Mouse (Mus musculus) neural tube, embryonic 15.5 days (tissue): Measurements from ENCODE around the gene Mrpl45. TPM values are rescaled to one million over a fixed set of nuclear protein-coding genes. Genes with fewer than 3 reads are reported as not detected.
"Not testable (repeated sequence)": the region's sequence is repeated elsewhere in the genome, so short reads cannot be mapped to it uniquely, and the experiment has no call there.

Source experiments
- ATAC-seq: fragments of 200-750 bp; cut with Nextera tagmentation; 2 replicates; pipeline ENCODE4 v1.8.0; 2017; ENCODE audit warnings: mild to moderate bottlenecking, moderate TSS enrichment, moderate library complexity; ENCODE audit not compliant: low FRiP score
- H3K27ac ChIP-seq: fragments of 300-500 bp; sonication (generic); replicated peaks from 2 replicates; pipeline ENCODE4 v1.5.1; 2015; ENCODE audit warnings: mild to moderate bottlenecking, inconsistent platforms
- H3K27me3 ChIP-seq: fragments of 300-500 bp; sonication (generic); replicated peaks from 2 replicates; pipeline ENCODE4 v1.6.1; 2015; ENCODE audit warnings: inconsistent platforms
- H3K36me3 ChIP-seq: fragments of 300-500 bp; sonication (generic); 2 replicates; pipeline ENCODE4 v1.6.1; 2015; ENCODE audit warnings: inconsistent platforms
- H3K4me1 ChIP-seq: fragments of 300-500 bp; sonication (generic); 2 replicates; pipeline ENCODE4 v1.6.1; 2015; ENCODE audit warnings: inconsistent platforms
- H3K4me2 ChIP-seq: fragments of 300-500 bp; sonication (generic); 2 replicates; pipeline ENCODE4 v1.6.1; 2015; ENCODE audit warnings: inconsistent platforms, mild to moderate bottlenecking, moderate library complexity
- H3K4me3 ChIP-seq: fragments of 300-500 bp; sonication (generic); replicated peaks from 2 replicates; pipeline ENCODE4 v1.5.1; 2015; ENCODE audit warnings: mild to moderate bottlenecking, inconsistent platforms
- H3K9ac ChIP-seq: fragments of 300-500 bp; sonication (generic); replicated peaks from 2 replicates; pipeline ENCODE4 v1.6.1; 2015; ENCODE audit warnings: mild to moderate bottlenecking, inconsistent platforms
- H3K9me3 ChIP-seq: fragments of 300-500 bp; sonication (generic); replicated peaks from 2 replicates; pipeline ENCODE4 v1.6.1; 2016; ENCODE audit warnings: inconsistent platforms
- WGBS: fragments of 180-500 bp; shearing (Covaris S2); methylation state at CpG from one replicate; pipeline ENCODE4 v1.1.7; 2015; ENCODE audit warnings: mixed read lengths; 5-methylcytosine and 5-hydroxymethylcytosine counted together
- polyA plus RNA-seq: library from polyadenylated mRNA; unstranded; fragments of >200 nt; fragmentation: Nextera tagmentation; extraction: Ambion mirVana; gene quantifications from 2 replicates; pipeline ENCODE4 v1.2.1, GENCODE M21; 2015

The Mrpl45 gene
- polyA plus RNA-seq, 1 experiment from 2014 or later = 38.6 TPM

- Histone ChIP-seq H3K4me1 (peaks cover 31% of the 10 kb centered on the region), H3K36me3 (no peaks in the 10 kb centered on the region), H3K9ac (no peak overlapping the region), H3K27ac (no peak overlapping the region), H3K9me3 (no peaks in the 10 kb centered on the region), H3K4me3 (no peak overlapping the region), H3K4me2 (no peak overlapping the region), H3K27me3 (no peaks in the 10 kb centered on the region)
- WGBS = 81% methylated on average over 4 of the region's 4 CpGs
- no peak for ATAC-seq
These were observed 37.5 kb downstream of the Mrpl45 start for GRCm38 (mm10) chr11:97352935-97353597.

GRCm38 (mm10) chr11:97354646-97355045, 39.1 kb downstream of the Mrpl45 start:
- Histone ChIP-seq H3K9ac (no peak overlapping the region), H3K36me3 (no peaks in the 10 kb centered on the region), H3K27me3 (no peaks in the 10 kb centered on the region), H3K4me3 (no peak overlapping the region), H3K4me1 (peaks cover 28% of the 10 kb centered on the region), H3K27ac (no peak overlapping the region), H3K4me2 (no peak overlapping the region), H3K9me3 (no peaks in the 10 kb centered on the region)
- 85% methylated on average over 2 of the region's 2 CpGs for WGBS
- ATAC-seq = no peak

- no peaks in the 10 kb centered on the region for H3K27me3 ChIP-seq
- ATAC-seq = no peak
- no peak overlapping the region for H3K4me3 ChIP-seq
- no peak overlapping the region for H3K27ac ChIP-seq
- 88% methylated on average over 7 of the region's 7 CpGs for WGBS
- H3K9ac ChIP-seq = no peak overlapping the region
- no peak overlapping the region for H3K4me2 ChIP-seq
- no peaks in the 10 kb centered on the region for H3K9me3 ChIP-seq
- peaks cover 22% of the 10 kb centered on the region for H3K4me1 ChIP-seq
- no peaks in the 10 kb centered on the region for H3K36me3 ChIP-seq
These were observed 39.7 kb downstream of the Mrpl45 start for GRCm38 (mm10) chr11:97355247-97355646.

GRCm38 (mm10) chr11:97357663-97358062, 42.1 kb downstream of the Mrpl45 start:
- not testable (repeated sequence) for H3K36me3 ChIP-seq, H3K27ac ChIP-seq, H3K9me3 ChIP-seq, H3K27me3 ChIP-seq, H3K4me1 ChIP-seq, H3K4me2 ChIP-seq, ATAC-seq, H3K9ac ChIP-seq, H3K4me3 ChIP-seq
- WGBS = 7% methylated on average over 4 of the region's 6 CpGs

GRCm38 (mm10) chr11:97361948-97362648, 46.6 kb downstream of the Mrpl45 start, which contains the start of gene Socs7:
Gene Socs7, plus strand, starts transcription at chr11:97362551.
- ATAC-seq = peak; percentile 97
- H3K9me3 ChIP-seq = no peaks in the 10 kb centered on the region
- peaks cover 36% of the 10 kb centered on the region for H3K4me1 ChIP-seq
- H3K4me3 ChIP-seq = peak within 1 kb of the TSS; percentile 95
- no peaks in the 10 kb centered on the region for H3K27me3 ChIP-seq
- peak within 1 kb of the TSS; percentile 74 for H3K4me2 ChIP-seq
- H3K27ac ChIP-seq = peak within 1 kb of the TSS; percentile 90
- peak within 1 kb of the TSS; percentile 98 for H3K9ac ChIP-seq
- 1% methylated on average over 36 of the region's 81 CpGs for WGBS
- H3K36me3 ChIP-seq = no peaks in the 10 kb centered on the region

- H3K9me3 ChIP-seq = no peaks in the 10 kb centered on the region
- H3K27ac ChIP-seq = peak overlapping the region; percentile 90
- peak overlapping the region; percentile 95 for H3K4me3 ChIP-seq
- peak; percentile 23 for ATAC-seq
- under 1% methylated on average over 29 of the region's 39 CpGs for WGBS
- no peaks in the 10 kb centered on the region for H3K27me3 ChIP-seq
- peak overlapping the region; percentile 98 for H3K9ac ChIP-seq
- H3K4me1 ChIP-seq = peaks cover 39% of the 10 kb centered on the region
- H3K36me3 ChIP-seq = no peaks in the 10 kb centered on the region
- peak overlapping the region; percentile 74 for H3K4me2 ChIP-seq
These were observed 47.1 kb downstream of the Mrpl45 start for GRCm38 (mm10) chr11:97362649-97362942.

- Histone ChIP-seq H3K27ac (peak overlapping the region; percentile 90), H3K27me3 (no peaks in the 10 kb centered on the region), H3K4me1 (peaks cover 41% of the 10 kb centered on the region), H3K36me3 (peaks cover under 1% of the 10 kb centered on the region; the same call in 1 of the 2 replicates), H3K9me3 (no peaks in the 10 kb centered on the region), H3K9ac (peak overlapping the region; percentile 98), H3K4me2 (peak overlapping the region; percentile 74), H3K4me3 (peak overlapping the region; percentile 95)
- WGBS = 0% methylated on average over 40 of the region's 49 CpGs
- peak; percentile 6 for ATAC-seq
These were observed 47.6 kb downstream of the Mrpl45 start for GRCm38 (mm10) chr11:97362943-97363643.

GRCm38 (mm10) chr11:97363644-97363995, 48.1 kb downstream of the Mrpl45 start:
- H3K9ac ChIP-seq = peak overlapping the region; percentile 98
- H3K27ac ChIP-seq = peak overlapping the region; percentile 90
- peaks cover 3% of the 10 kb centered on the region; the same call in 1 of the 2 replicates for H3K36me3 ChIP-seq
- peak overlapping the region; percentile 74 for H3K4me2 ChIP-seq
- under 1% methylated on average over 7 of the region's 7 CpGs for WGBS
- no peaks in the 10 kb centered on the region for H3K9me3 ChIP-seq
- H3K4me1 ChIP-seq = peaks cover 44% of the 10 kb centered on the region
- ATAC-seq = no peak
- no peaks in the 10 kb centered on the region for H3K27me3 ChIP-seq
- peak overlapping the region; percentile 95 for H3K4me3 ChIP-seq

GRCm38 (mm10) chr11:97365556-97365955, 50.0 kb downstream of the Mrpl45 start:
- no peak for ATAC-seq
- Histone ChIP-seq H3K4me1 (peaks cover 55% of the 10 kb centered on the region), H3K9ac (peak overlapping the region; percentile 42)

GRCm38 (mm10) chr11:97368501-97368900, 53.0 kb downstream of the Mrpl45 start:
- ATAC-seq = no peak
- no peaks in the 10 kb centered on the region for H3K9me3 ChIP-seq
- no peak overlapping the region for H3K27ac ChIP-seq
- H3K36me3 ChIP-seq = peaks cover 5% of the 10 kb centered on the region; the same call in 1 of the 2 replicates
- H3K4me2 ChIP-seq = no peak overlapping the region
- H3K4me3 ChIP-seq = no peak overlapping the region
- peaks cover 53% of the 10 kb centered on the region for H3K4me1 ChIP-seq
- H3K9ac ChIP-seq = no peak overlapping the region
- H3K27me3 ChIP-seq = no peaks in the 10 kb centered on the region
- WGBS = 86% methylated on average over 5 of the region's 5 CpGs

More at GRCm38 (mm10) chr11:97365556-97365955, 50.0 kb downstream of the Mrpl45 start:
- peak overlapping the region; percentile 18 for H3K27ac ChIP-seq
- H3K4me3 ChIP-seq = peak overlapping the region; percentile 95
- no peaks in the 10 kb centered on the region for H3K9me3 ChIP-seq
- 56% methylated on average over 1 of the region's 1 CpGs for WGBS
- H3K4me2 ChIP-seq = peak overlapping the region; percentile 74
- H3K36me3 ChIP-seq = peaks cover 3% of the 10 kb centered on the region; the same call in 1 of the 2 replicates
- H3K27me3 ChIP-seq = no peaks in the 10 kb centered on the region

GRCm38 (mm10) chr11:97370329-97371091, 55.0 kb downstream of the Mrpl45 start:
- Histone ChIP-seq H3K27ac (peak overlapping the region; percentile 46; the same call in 1 of the 2 replicates), H3K4me1 (peaks cover 33% of the 10 kb centered on the region), H3K4me2 (no peak overlapping the region), H3K27me3 (no peaks in the 10 kb centered on the region), H3K9me3 (no peaks in the 10 kb centered on the region), H3K4me3 (no peak overlapping the region), H3K9ac (no peak overlapping the region), H3K36me3 (peaks cover 14% of the 10 kb centered on the region)
- 54% methylated on average over 7 of the region's 7 CpGs for WGBS
- no peak for ATAC-seq
